Mouse (Mus musculus) embryonic fibroblast, embryonic 13.5 days (primary cell): ENCODE data around the gene Cdk12.

Experiments
- CTCF ChIP-seq: IDR thresholded peaks from 2 replicates; pipeline ENCODE4 v1.5.1; 2011; ENCODE audit warnings: mild to moderate bottlenecking, control low read depth, low read length, moderate library complexity, borderline replicate concordance; ENCODE audit not compliant: insufficient read depth
- POLR2A ChIP-seq: IDR thresholded peaks from 2 replicates; pipeline ENCODE4 v1.6.1; 2011; ENCODE audit warnings: low read depth, mild to moderate bottlenecking, control low read depth, low read length, moderate library complexity

DNA sequence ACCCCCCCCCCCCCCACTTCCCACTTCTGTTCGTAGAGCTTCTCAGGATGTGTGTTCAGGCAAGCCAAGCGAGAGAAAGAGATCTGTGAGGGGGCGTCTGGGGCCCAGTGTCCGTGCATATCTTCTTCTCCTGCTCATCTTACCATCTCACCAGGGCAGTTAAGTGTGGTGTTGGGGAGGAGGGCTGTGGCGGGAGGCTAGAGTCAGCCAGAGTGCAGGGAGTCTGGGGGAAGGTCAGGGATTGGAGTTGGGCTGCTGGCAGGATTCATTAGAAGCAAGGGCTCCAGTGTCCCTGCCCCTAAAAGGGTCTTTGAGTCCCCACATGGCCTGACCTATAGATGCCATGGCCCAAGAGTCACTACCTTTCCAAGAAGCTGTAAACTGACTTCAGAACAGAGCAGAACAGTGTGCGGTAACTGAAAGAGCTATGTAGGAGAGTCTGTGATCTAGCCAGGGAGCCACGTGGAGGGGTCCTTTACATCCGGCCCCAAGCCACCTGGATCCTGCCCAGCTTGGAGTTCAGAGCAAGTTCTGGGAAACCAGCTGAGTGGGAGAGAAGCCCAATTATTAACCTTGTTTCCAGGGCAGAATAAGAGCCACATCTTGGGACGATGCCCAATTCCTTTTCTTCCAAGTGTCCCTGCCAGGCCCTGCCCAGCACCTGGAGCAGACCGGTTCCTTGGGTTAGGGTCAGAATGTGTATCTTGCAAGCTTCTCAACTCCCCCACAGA lies 120.4 kb downstream of the Cdk12 start:
- TF ChIP-seq CTCF (no peak), POLR2A (no peak)
